Mouse (Mus musculus) layer of hippocampus, adult 9-10 months (tissue): ENCODE data around the gene Ing4.
A peak's percentile ranks its signal among the peaks of the same experiment; 100 is the strongest.
"Not testable (repeated sequence)": the region's sequence is repeated elsewhere in the genome, so short reads cannot be mapped to it uniquely, and the experiment has no call there.

Experiments used
- DNase-seq: peaks from one replicate; pipeline ENCODE4 v3.0.0; 2022; ENCODE audit warnings: low spot score

Ing4 gene

GRCm38 (mm10) chr6:125041047-125041446 is 1.5 kb downstream of the Ing4 start:
- DNase-seq: no peak

GRCm38 (mm10) chr6:125042081-125042480 is 2.5 kb downstream of the Ing4 start:
- no peak for DNase-seq

- peak; percentile 60 for DNase-seq
Measured at GRCm38 (mm10) chr6:125046691-125047090, 7.1 kb downstream of the Ing4 start.

GRCm38 (mm10) chr6:125049678-125050077 is 10.1 kb downstream of the Ing4 start, which contains the start of gene Acrbp:
Acrbp (plus strand) TSS chr6:125049689.
- no peak for DNase-seq

GRCm38 (mm10) chr6:125051237-125051636 is 11.7 kb downstream of the Ing4 start:
- DNase-seq: no peak

GRCm38 (mm10) chr6:125061493-125061892 is 21.9 kb downstream of the Ing4 start:
- no peak for DNase-seq

- no peak for DNase-seq
Measured at GRCm38 (mm10) chr6:125062511-125062910, 23.0 kb downstream of the Ing4 start.

GRCm38 (mm10) chr6:125063906-125064305 is 24.3 kb downstream of the Ing4 start:
- DNase-seq: no peak

- not testable (repeated sequence) for DNase-seq
Measured at GRCm38 (mm10) chr6:125065223-125065622, 25.7 kb downstream of the Ing4 start.

- no peak for DNase-seq
Measured at GRCm38 (mm10) chr6:125067571-125067995, 28.0 kb downstream of the Ing4 start, which contains the start of gene Lpar5. Lpar5 (plus strand) TSS chr6:125067920.

- no peak for DNase-seq
Measured at GRCm38 (mm10) chr6:125071170-125071895, 31.8 kb downstream of the Ing4 start.

- DNase-seq: no peak
Measured at GRCm38 (mm10) chr6:125071896-125072279, 32.3 kb downstream of the Ing4 start.

- no peak for DNase-seq
Measured at GRCm38 (mm10) chr6:125073825-125074224, 34.3 kb downstream of the Ing4 start.

GRCm38 (mm10) chr6:125081394-125081793 is 41.8 kb downstream of the Ing4 start:
- no peak for DNase-seq

- no peak for DNase-seq
Measured at GRCm38 (mm10) chr6:125081797-125082560, 42.4 kb downstream of the Ing4 start.

- DNase-seq: no peak
Measured at GRCm38 (mm10) chr6:125082801-125083386, 43.3 kb downstream of the Ing4 start.

GRCm38 (mm10) chr6:125084424-125084823 is 44.9 kb downstream of the Ing4 start:
- peak; percentile 72 for DNase-seq

- DNase-seq: no peak
Measured at GRCm38 (mm10) chr6:125087937-125088336, 48.4 kb downstream of the Ing4 start.

- no peak for DNase-seq
Measured at GRCm38 (mm10) chr6:125088561-125089321, 49.2 kb downstream of the Ing4 start.

GRCm38 (mm10) chr6:125089521-125090321 is 50.2 kb downstream of the Ing4 start:
- no peak for DNase-seq
